Mouse (Mus musculus): ENCODE results near the gene Arid5b. TPM values are rescaled to one million over a fixed set of nuclear protein-coding genes. Genes with fewer than 3 reads are reported as not detected.
A peak's percentile ranks its signal among the peaks of the same experiment; 100 is the strongest.

Gene Arid5b
- polyA plus RNA-seq, 1 experiment = 4.0 TPM

DNA sequence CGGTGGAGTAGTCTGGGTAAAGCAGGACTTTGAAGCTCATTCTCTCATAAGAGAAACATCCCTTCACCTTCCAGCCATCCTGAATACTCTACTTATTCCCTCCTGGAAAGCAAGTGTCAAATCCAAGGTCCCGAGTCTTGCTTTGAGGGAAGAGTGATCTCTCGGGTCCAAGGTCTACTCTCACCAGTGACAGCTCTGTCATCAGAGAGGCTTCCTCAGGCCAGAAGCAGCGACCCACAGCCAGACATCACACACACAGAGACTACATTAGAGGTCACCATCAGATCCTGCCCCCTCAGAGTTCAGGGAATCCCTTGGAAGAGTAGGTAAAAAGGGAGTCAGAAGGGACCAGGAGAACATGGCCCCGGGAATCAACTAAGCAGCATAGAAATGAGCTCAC lies 140.4 kb downstream of the Arid5b start:
- 95% methylated on average over 5 of the region's 5 CpGs for WGBS
- no peaks in the 10 kb centered on the region for H3K36me3 ChIP-seq (ENCODE audit: control insufficient read depth, insufficient read depth, low read length)
- H3K27me3 ChIP-seq (ENCODE audit: control insufficient read depth, insufficient read depth, low read length) = no peaks in the 10 kb centered on the region
- no peak for DNase-seq
- H3K27ac ChIP-seq (ENCODE audit: control insufficient read depth, insufficient read depth, low read length) = no peak overlapping the region
- TF ChIP-seq POLR2A (IDR thresholded peaks at IDR 0.05; ENCODE audit: control insufficient read depth, extremely low read depth, insufficient read depth, low read length, poor library complexity) = no peak
- no peak for TF ChIP-seq CTCF (IDR thresholded peaks at IDR 0.05; ENCODE audit: borderline replicate concordance, control insufficient read depth, extremely low read depth, insufficient read depth, low read length, poor library complexity)
- H3K4me1 ChIP-seq (replicated peaks; ENCODE audit: control insufficient read depth, insufficient read depth, low read length) = no peaks in the 10 kb centered on the region; the same call in 1 of the 2 replicates
- H3K4me3 ChIP-seq (ENCODE audit: control insufficient read depth, insufficient read depth, low read length) = no peak overlapping the region

DNA sequence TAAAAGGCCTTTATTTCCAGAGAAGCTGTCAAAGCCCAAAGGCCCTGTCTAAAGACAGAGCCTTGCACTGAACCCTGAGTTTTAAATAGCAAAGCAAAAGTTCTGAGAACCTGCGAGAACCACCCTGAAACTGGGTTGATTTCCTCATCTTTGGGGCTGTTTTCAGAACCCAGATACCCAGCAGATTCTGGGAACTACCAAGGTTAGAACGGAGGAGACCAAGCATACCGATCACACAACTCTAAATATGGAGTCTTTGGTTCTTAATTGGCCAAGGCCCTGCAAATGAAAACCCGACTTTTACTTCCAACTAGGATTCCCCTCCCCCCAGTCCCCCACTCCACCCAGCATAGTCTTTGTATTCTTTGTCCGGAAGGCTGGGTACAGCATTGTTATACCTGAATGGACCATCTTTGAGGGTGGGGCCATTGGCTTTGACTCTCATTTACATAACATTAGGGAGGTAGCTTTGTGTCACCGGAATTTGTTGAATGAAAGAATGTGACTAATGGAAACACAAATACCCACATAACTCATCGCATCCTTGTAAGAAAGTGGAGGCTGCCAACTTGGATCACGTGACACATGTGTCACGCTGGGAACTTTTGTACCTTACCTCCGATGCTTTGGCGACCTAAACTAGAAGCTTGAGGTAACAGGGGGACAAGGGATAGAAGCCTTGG lies 141.2 kb downstream of the Arid5b start:
- DNase-seq = no peak
- TF ChIP-seq CTCF (IDR thresholded peaks at IDR 0.05; ENCODE audit: borderline replicate concordance, control insufficient read depth, extremely low read depth, insufficient read depth, low read length, poor library complexity) (no peak), POLR2A (IDR thresholded peaks at IDR 0.05; ENCODE audit: control insufficient read depth, extremely low read depth, insufficient read depth, low read length, poor library complexity) (no peak)
- 93% methylated on average over 11 of the region's 11 CpGs for WGBS
- no peaks in the 10 kb centered on the region for H3K36me3 ChIP-seq (ENCODE audit: control insufficient read depth, insufficient read depth, low read length)
- no peak overlapping the region for H3K4me3 ChIP-seq (ENCODE audit: control insufficient read depth, insufficient read depth, low read length)
- no peaks in the 10 kb centered on the region for H3K27me3 ChIP-seq (ENCODE audit: control insufficient read depth, insufficient read depth, low read length)
- no peak overlapping the region for H3K27ac ChIP-seq (ENCODE audit: control insufficient read depth, insufficient read depth, low read length)
- no peaks in the 10 kb centered on the region; the same call in 1 of the 2 replicates for H3K4me1 ChIP-seq (replicated peaks; ENCODE audit: control insufficient read depth, insufficient read depth, low read length)

DNA sequence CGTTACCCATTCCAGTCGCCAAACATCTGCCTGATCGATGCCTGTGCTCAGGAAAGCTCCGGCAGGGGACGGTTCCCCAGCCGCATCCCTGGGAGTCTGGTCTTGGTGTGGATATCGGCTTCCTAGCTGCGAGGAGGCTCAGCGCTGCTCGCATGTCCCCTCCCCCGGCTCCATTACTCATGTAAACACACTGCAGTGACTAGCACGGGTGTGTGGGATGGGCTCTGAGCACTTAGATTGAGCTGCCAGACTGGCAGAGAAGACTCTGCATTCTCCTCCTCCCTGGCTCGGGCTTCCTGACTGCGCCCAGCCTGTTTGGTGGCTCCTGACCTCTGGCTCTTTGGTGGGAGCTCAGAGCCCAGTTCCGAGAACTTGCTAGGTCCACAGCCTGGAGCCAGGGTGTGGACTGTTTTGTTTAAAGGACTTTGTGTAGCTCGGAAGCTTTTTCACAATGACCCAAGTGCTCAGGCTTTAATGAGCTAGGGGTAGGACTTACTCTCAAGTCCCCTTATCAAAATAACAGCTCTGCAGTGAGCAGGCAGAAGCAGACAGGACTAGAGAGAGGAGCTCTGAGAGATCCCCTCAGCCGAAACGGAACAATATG lies 142.0 kb downstream of the Arid5b start:
- no peaks in the 10 kb centered on the region for H3K36me3 ChIP-seq (ENCODE audit: control insufficient read depth, insufficient read depth, low read length)
- WGBS = 37% methylated on average over 18 of the region's 18 CpGs
- TF ChIP-seq CTCF (IDR thresholded peaks at IDR 0.05; ENCODE audit: borderline replicate concordance, control insufficient read depth, extremely low read depth, insufficient read depth, low read length, poor library complexity) = no peak
- no peak for TF ChIP-seq POLR2A (IDR thresholded peaks at IDR 0.05; ENCODE audit: control insufficient read depth, extremely low read depth, insufficient read depth, low read length, poor library complexity)
- peak overlapping the region; percentile 17 for H3K4me3 ChIP-seq (ENCODE audit: control insufficient read depth, insufficient read depth, low read length)
- H3K4me1 ChIP-seq (replicated peaks; ENCODE audit: control insufficient read depth, insufficient read depth, low read length) = no peaks in the 10 kb centered on the region; the same call in 1 of the 2 replicates
- H3K27ac ChIP-seq (ENCODE audit: control insufficient read depth, insufficient read depth, low read length) = 0 out of 2 replicates have a peak overlapping the region, but pooled peaks have one; percentile 29
- DNase-seq = peak; percentile 34
- no peaks in the 10 kb centered on the region for H3K27me3 ChIP-seq (ENCODE audit: control insufficient read depth, insufficient read depth, low read length)

DNA sequence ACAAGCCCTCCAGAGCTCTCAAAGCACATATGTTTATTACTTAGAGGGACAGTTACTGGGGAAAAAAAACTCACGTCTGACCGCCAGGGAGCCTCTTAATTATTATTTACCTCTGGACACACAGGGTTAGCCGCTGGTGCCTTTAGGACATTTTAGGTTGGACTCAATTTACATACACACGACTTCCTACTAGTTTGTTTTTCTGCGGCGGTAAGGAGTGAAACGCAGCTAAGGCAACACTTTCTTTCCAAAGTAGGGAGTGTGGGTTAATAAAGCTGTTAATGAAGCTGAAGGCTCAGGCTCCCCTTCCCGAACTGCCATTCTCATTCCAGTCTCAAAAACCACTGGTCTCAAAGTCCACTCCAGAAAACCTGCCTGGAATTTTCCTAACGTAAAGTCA lies 142.5 kb downstream of the Arid5b start:
- H3K4me1 ChIP-seq (replicated peaks; ENCODE audit: control insufficient read depth, insufficient read depth, low read length) = no peaks in the 10 kb centered on the region; the same call in 1 of the 2 replicates
- H3K27me3 ChIP-seq (ENCODE audit: control insufficient read depth, insufficient read depth, low read length) = no peaks in the 10 kb centered on the region
- 39% methylated on average over 9 of the region's 9 CpGs for WGBS
- TF ChIP-seq POLR2A (IDR thresholded peaks at IDR 0.05; ENCODE audit: control insufficient read depth, extremely low read depth, insufficient read depth, low read length, poor library complexity) (no peak), CTCF (IDR thresholded peaks at IDR 0.05; ENCODE audit: borderline replicate concordance, control insufficient read depth, extremely low read depth, insufficient read depth, low read length, poor library complexity) (no peak)
- H3K4me3 ChIP-seq (ENCODE audit: control insufficient read depth, insufficient read depth, low read length) = peak overlapping the region; percentile 17
- no peak overlapping the region for H3K27ac ChIP-seq (ENCODE audit: control insufficient read depth, insufficient read depth, low read length)
- no peak for DNase-seq
- no peaks in the 10 kb centered on the region for H3K36me3 ChIP-seq (ENCODE audit: control insufficient read depth, insufficient read depth, low read length)

DNA sequence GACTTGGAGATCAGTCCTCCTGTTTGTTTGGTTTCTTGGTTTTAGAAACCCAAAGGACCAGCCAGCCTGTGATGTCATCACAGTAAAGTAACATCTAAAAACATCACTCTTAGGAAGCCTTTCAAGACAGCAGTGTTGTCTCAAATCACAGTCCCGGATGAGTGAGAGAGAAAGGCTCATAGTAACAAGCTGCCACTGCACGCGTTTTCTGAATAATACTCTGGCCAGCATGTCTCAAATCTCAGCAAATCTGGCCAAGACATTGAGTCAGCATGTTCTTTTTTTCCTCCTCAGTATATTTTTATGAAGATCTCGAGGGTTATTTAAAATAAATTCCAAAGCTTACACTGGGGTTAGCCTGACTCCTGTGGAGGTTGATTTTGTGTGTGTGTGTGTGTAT lies 143.1 kb downstream of the Arid5b start:
- DNase-seq = no peak
- TF ChIP-seq POLR2A (IDR thresholded peaks at IDR 0.05; ENCODE audit: control insufficient read depth, extremely low read depth, insufficient read depth, low read length, poor library complexity) (no peak), CTCF (IDR thresholded peaks at IDR 0.05; ENCODE audit: borderline replicate concordance, control insufficient read depth, extremely low read depth, insufficient read depth, low read length, poor library complexity) (no peak)
- H3K27me3 ChIP-seq (ENCODE audit: control insufficient read depth, insufficient read depth, low read length) = no peaks in the 10 kb centered on the region
- no peak overlapping the region for H3K4me3 ChIP-seq (ENCODE audit: control insufficient read depth, insufficient read depth, low read length)
- 79% methylated on average over 4 of the region's 4 CpGs for WGBS
- H3K4me1 ChIP-seq (replicated peaks; ENCODE audit: control insufficient read depth, insufficient read depth, low read length) = no peaks in the 10 kb centered on the region; the same call in 1 of the 2 replicates
- no peak overlapping the region for H3K27ac ChIP-seq (ENCODE audit: control insufficient read depth, insufficient read depth, low read length)
- H3K36me3 ChIP-seq (ENCODE audit: control insufficient read depth, insufficient read depth, low read length) = no peaks in the 10 kb centered on the region

DNA sequence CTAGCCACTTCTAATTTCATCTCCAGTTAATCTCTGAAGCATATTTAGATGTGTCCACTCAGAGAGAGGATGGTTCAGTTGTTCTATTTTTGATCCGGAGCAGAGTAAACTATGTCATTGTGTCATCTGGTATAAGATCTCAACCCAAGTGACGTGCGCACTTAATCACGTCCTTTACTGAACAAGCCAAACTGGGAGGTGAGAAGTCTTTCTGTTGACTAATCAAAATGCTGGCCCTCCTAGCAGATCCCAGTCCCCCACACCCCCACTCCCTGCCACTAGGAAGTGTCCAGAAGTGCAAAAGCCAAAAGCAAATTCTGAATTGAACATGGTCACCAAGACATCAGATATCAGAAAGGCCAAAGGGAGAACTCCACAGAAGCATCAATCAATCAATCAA lies 144.0 kb downstream of the Arid5b start:
- Histone ChIP-seq H3K36me3 (ENCODE audit: control insufficient read depth, insufficient read depth, low read length) (no peaks in the 10 kb centered on the region), H3K27me3 (ENCODE audit: control insufficient read depth, insufficient read depth, low read length) (no peaks in the 10 kb centered on the region), H3K4me3 (ENCODE audit: control insufficient read depth, insufficient read depth, low read length) (no peak overlapping the region), H3K27ac (ENCODE audit: control insufficient read depth, insufficient read depth, low read length) (no peak overlapping the region), H3K4me1 (replicated peaks; ENCODE audit: control insufficient read depth, insufficient read depth, low read length) (no peaks in the 10 kb centered on the region; the same call in 1 of the 2 replicates)
- TF ChIP-seq CTCF (IDR thresholded peaks at IDR 0.05; ENCODE audit: borderline replicate concordance, control insufficient read depth, extremely low read depth, insufficient read depth, low read length, poor library complexity) = no peak
- no peak for TF ChIP-seq POLR2A (IDR thresholded peaks at IDR 0.05; ENCODE audit: control insufficient read depth, extremely low read depth, insufficient read depth, low read length, poor library complexity)
- no peak for DNase-seq
- WGBS = 93% methylated on average over 4 of the region's 4 CpGs
